Mouse (Mus musculus) naive thymus-derived CD4-positive, alpha-beta T cell, adult 2 months (primary cell): Measurements from ENCODE around the gene Chl1.
A peak's percentile ranks its signal among the peaks of the same experiment; 100 is the strongest.

Experiments
- DNase-seq: peaks from one replicate; pipeline ENCODE4 v3.0.0-alpha.2; 2011; ENCODE audit warnings: low read depth

The Chl1 gene

GRCm38 (mm10) chr6:103665677-103666316, 155.4 kb downstream of the Chl1 start:
- DNase-seq = no peak

- no peak for DNase-seq
These were observed 162.7 kb downstream of the Chl1 start for GRCm38 (mm10) chr6:103673111-103673510.

- DNase-seq = no peak
These were observed 163.9 kb downstream of the Chl1 start for GRCm38 (mm10) chr6:103674332-103674731.

- no peak for DNase-seq
These were observed 164.8 kb downstream of the Chl1 start for GRCm38 (mm10) chr6:103675145-103675544.

- no peak for DNase-seq
These were observed 166.3 kb downstream of the Chl1 start for GRCm38 (mm10) chr6:103676664-103677063.

GRCm38 (mm10) chr6:103677072-103677471, 166.7 kb downstream of the Chl1 start:
- no peak for DNase-seq

DNA sequence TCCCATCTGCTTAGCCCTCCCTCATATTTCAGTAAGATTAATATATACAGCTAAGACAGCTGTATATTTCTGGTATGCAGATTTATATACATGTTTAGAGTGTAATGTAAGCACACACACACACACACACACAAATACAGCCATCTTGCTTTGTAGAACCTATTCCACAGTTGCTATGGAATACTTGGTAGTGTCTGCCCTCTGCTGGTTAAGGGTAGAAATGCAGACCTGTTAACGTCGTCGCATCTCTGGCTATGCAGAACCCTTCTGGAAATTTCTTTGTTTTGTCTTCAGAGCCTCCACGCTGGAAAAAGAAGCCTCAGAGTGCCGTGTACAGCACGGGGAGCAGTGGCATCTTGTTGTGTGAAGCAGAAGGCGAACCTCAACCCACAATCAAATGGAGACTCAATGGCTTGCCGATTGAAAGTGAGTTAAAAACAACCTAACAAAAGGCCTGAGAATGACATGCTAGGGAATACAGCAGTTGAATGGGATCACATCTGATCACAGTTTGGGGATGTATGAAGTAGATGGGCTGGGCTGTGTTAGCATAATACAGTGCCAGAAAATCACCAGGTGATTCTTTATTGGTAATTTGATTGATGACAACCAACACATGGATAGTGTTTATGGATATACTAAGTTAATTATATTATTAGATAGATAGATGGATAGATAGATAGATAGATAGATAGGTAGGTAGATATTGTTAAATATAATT, 172.6 kb downstream of the Chl1 start:
- DNase-seq = peak; percentile 86

DNA sequence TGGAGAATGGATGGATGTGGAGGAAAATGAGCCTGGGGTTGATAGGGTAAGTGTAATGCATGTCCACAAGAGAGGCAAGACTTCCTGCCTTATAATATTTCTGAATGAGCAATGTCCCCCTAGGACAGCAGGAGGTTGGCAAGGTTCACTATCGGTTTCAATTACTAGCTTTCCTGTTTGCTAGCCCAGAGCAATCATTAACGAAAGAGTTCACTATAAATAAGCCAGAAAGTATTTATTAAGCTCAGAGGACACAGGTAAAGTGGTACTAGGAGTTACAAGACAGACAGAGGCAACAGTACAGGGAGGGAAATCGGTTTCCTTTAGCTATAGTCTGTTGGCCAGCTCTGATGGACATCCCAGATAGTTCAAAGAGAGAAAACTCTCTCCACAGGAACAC, 182.1 kb downstream of the Chl1 start:
- no peak for DNase-seq

DNA sequence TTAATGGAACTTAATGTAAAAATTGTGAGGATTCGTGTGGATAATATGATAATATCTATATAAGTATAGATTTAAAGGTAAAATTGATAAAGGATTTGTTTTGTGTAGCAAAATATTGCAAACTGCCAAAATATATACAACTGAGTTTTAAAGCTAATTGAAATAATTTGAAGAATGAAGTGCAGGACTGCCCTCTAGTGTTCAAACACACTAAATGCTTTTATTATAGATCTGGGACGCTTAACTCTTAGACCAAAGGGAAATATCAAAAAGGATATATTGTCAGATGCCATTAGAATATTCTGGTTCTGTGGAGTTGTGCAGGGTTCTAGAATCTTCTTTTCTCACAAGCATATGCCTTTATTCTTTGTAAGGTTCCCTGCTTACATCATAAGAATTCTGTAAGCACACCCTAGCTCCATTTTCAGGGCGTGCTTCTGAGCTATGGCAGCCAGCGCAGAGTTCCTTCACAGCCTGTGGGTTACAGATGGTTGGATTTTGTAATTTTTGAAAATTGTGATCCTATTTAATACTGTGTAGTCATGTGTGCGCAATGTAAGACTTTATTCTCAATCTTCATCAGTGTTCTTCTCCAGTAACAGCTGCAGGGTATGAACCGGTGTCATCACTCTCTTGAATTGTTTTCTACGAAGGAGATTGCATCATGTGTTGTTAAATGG, 187.1 kb downstream of the Chl1 start:
- DNase-seq = peak; percentile 69

GRCm38 (mm10) chr6:103699482-103699881, 189.1 kb downstream of the Chl1 start:
- no peak for DNase-seq

DNA sequence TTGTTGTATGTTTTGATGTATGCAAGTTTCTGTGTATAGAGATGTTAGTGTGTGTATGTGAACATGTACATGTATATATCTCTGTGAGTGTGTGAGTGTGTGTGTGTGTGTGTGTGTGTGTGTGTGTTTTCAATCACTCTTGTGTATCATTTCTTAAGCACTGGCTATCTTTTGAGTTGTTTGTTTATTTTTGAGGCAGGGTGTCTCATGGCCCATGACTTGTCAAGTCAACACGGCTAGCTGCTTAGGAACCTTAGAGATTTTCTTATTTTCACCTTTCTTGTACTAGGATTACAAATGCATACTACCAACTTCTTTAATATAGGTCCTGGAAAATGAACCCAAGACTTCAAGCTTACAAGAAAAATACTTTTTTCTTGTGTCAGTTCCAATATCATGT, 189.5 kb downstream of the Chl1 start:
- no peak for DNase-seq

GRCm38 (mm10) chr6:103700336-103700735, 189.9 kb downstream of the Chl1 start:
- no peak for DNase-seq

DNA sequence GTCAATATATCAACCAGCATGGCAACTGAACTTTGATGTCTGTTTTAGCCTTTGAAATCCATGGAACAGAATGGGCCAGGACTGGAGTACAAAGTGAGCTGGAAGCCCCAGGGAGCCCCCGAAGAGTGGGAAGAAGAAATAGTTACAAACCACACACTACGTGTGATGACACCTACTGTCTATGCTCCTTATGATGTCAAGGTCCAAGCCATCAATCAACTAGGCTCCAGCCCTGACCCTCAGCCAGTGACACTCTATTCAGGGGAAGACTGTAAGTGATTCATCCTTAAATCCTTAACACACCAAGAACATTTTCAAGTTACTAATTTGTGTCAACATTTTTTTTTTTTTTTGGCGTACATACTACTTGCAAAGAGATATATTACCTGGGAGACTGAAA, 196.0 kb downstream of the Chl1 start:
- DNase-seq = no peak

DNA sequence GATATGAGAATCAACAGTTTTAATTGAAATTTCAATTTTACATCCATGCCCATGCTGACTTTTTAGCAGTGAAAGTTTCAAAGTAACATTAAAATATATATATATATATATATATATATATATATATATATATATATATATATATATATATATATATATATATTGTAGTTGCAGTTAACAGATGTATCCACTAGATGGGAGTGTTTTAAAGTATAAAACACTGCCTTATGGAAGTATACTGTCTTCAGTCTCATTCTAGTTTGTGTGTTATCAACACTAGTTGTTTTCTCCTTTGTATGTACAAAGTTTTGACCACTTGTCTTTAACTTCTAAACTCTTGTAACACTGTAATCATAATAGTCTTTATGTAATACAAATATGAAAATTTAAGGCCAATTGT, 228.9 kb downstream of the Chl1 start:
- DNase-seq = no peak

DNA sequence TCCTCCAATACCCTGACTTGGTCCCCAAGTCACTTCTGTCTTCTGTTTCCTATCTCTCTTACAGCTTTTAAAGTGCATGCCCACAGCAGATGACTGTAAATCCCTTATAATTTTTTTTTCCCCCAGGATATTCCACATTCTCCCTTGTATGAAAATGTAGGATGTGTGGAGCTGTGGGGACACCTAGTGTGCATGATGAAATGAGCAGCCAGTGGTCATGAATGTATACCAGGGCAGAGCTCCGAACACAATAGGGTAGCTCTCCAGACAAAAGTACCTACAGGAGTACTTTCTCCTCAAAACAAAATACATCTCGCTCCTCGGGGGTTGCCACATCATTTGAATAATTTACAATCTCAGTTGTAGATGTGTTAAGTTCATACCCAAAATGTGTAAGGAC, 232.4 kb downstream of the Chl1 start:
- DNase-seq = no peak

DNA sequence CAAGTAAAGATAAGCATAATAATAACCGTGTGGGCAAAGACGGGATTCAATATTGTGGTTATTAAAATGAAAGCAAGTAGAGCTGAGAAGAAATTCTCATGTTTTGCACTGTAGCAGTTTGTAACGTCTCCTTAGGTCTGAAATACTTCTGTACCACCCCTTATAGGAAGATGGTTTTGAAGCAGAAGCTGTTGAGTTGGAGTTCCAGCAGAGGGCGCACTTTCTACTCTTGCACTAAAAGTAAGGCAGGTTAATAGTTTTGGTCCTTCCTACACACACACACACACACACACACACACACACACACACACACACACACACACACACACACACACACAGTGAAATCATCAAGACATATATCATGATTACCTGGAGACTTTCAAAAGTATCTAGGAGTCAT, 235.7 kb downstream of the Chl1 start:
- DNase-seq = peak; percentile 34

DNA sequence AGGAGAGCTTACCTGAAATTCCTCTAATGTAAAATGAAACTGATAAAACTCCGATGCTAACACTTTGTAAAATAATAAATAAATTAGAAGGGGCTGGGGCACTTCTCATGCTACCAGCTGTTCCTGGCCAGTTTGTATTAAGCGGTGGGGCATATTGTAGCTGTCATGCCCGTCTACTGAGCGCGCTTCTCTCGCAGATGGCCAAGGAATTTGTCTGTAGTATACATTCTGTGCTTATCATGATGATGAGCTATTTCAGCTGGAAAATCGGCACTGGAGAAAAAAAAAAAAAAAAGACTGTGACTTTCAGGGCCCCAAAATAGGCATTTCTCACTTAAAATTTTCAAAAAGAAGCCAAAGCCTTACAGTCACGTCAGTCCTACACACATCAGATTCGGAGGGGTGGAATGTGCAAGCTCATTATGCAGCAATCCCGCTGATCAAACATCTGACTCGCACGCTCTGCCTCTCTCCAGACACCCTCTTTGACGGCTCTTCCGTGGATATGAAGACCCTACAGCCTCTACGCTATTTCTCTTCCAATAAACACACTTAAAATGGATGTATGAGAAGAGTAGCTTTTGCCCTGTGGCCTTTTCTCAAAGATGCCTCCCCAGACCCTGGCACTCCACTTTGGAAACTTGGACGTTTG, 238.9 kb downstream of the Chl1 start:
- no peak for DNase-seq

GRCm38 (mm10) chr6:103753891-103754290, 243.5 kb downstream of the Chl1 start:
- no peak for DNase-seq

DNA sequence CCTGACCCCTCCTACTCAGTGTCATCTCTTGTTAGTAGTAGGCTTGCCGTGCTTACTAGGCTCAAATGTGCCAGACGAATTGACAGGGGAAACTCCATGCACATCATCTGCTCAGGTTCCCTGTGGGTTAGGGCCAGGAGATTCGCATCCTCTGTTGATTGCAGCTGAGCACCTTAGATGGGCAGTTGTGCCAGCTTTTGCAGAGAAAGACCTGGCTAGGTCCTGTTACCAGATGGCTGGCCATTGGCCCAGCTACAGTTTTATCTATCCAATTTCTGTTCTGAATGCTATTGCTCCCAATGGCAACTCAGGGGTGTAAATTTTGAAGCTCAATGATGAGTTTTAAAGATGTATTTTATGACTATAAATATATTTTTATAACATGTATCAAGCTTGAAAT, 256.4 kb downstream of the Chl1 start:
- DNase-seq = no peak

DNA sequence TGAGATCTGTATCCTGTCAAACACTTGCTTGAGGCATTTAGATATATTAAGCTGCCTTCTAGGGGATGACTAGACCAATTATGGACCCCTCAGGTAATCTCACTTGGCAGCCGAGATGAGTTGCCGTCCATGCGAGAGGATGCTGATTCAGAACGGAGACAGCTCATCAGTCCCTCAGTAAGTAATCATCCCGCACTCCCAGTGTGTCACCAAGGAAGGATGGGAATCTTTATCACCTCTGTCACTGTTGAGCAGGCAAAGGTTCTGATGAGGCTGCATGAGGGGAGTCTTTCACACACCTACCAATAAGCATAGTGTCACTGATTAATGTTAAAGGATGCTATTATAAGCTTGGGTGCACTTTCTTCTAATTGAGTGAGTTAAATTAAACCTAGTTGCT, 270.7 kb downstream of the Chl1 start:
- no peak for DNase-seq

DNA sequence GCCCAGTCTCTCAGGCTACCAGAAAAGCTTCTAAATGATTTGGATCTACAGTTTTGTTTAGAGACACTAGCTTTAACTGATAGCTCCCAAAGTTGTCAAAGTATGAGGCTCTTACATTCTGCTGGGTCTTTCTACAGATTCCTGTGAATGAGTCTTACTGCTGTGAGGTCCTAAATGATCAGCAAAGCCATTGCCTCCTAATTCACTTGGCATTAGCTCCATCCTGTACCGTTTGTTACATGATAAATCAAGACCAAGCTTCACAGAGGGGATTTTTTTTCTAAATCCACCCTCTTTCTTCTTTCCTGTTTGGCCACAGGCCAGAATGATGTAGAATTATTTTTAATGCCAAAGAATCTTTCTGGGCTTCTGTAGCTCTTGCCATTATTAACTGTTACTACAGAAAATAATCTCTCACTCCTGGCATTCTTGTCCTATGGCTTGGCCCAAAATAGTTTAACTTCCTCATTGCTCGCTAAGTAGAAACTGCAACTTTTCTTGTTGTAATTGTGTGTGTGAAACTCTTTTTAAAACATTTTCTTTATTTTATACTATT, 280.8 kb downstream of the Chl1 start:
- no peak for DNase-seq

- DNase-seq = no peak
These were observed 284.9 kb downstream of the Chl1 start for GRCm38 (mm10) chr6:103795241-103795640.
